Mouse (Mus musculus): ENCODE data around the gene Klhl5. TPM values are rescaled to one million over a fixed set of nuclear protein-coding genes. Genes with fewer than 3 reads are reported as not detected.
A peak's percentile ranks its signal among the peaks of the same experiment; 100 is the strongest.

Klhl5 gene
- total RNA-seq, 2 experiments from 2014 or later, result 40.9 to 45.3 TPM

- intact Hi-C loops (cut with DNase I), result loop anchor here (2.0 kb wide), 1 partner anchor 15 kb away; no protein-coding TSS in a partner anchor
- DNase-seq (ENCODE audit: low spot score in 2 of 2), result peak in 1 of 2 experiments; percentile 32
Observed at GRCm38 (mm10) chr5:65175918-65176484, 68.7 kb downstream of the Klhl5 start.

DNA sequence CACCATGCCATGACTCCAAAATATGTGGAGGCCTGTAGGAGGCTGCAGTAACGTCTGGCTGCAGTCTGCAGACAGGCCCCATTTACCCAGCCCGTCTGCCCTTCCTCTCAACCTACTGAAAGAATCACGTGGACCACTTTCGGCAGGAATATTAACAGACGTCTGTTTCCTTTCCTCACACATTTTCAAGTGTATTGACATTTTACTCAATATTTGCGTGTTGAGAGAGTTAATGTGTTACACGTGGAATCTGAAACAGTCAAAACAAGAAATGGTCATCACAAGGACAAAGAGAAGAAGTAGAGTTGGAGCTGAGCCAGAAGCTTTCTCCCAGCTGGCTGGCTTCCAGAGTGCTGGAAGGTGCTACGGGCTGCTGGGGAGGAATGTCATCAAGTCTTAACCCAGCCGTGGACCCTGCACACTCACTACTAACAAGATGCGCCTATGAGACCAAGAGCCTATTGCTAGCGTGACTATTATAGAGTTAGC, 69.7 kb downstream of the Klhl5 start:
- intact Hi-C loops (cut with DNase I), result loop anchor here (2.0 kb wide), 1 partner anchor 14 kb away; no protein-coding TSS in a partner anchor
- no peak for DNase-seq (ENCODE audit: low spot score in 2 of 2)

- DNase-seq (ENCODE audit: low spot score in 2 of 2), result peak in 1 of 2 experiments; percentile 44
- intact Hi-C loops (cut with DNase I), result no loop called here
Observed at GRCm38 (mm10) chr5:65178477-65178876, 71.1 kb downstream of the Klhl5 start.

GRCm38 (mm10) chr5:65181160-65181793, 73.9 kb downstream of the Klhl5 start:
- intact Hi-C loops (cut with DNase I), result no loop called here
- no peak for DNase-seq (ENCODE audit: low spot score in 2 of 2)

- DNase-seq (ENCODE audit: low spot score in 2 of 2), result no peak
- intact Hi-C loops (cut with DNase I), result no loop called here
Observed at GRCm38 (mm10) chr5:65181794-65182169, 74.4 kb downstream of the Klhl5 start.

DNA sequence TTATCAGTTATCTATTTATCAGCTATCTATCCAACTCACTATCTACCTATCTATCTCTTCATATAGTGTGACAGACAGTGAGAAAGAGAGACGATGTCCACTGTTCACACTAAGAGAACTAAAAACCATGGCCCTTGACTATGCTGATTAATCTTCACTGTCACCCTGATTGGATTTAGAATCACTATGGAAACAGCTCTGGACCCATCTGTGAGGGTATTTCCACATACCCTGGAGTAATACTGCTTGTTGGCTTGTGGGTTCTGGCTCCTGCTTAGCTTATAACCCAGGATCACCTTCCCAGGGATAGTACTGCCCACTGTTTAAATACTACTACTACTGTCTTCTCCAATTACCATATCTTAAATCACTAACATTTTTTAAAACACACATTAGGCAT, 74.9 kb downstream of the Klhl5 start:
- intact Hi-C loops (cut with DNase I), result no loop called here
- no peak for DNase-seq (ENCODE audit: low spot score in 2 of 2)

DNA sequence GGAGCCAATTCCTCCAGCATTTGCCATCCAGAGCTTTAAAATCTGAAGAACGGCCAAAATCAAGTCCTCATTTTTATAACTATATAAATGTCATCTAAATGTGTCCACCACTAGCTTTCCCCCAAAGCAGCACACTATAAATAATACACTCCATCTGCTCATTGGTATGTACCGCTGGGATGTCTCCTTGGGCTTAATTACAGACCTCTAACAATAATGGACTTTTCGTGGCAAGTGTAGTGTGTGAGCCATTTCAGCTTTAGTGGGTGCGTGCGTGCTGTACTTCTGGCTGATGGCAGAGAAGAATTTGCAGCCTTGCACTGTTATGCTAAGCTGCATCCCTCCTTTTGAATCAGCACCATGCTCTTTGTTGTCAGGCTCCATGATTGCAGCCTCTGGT, 84.3 kb downstream of the Klhl5 start:
- intact Hi-C loops (cut with DNase I), result loop anchor here (2.0 kb wide), 1 partner anchor 15 kb away; no protein-coding TSS in a partner anchor
- peak; percentile 19 to 80 for DNase-seq (ENCODE audit: low spot score in 2 of 2)

GRCm38 (mm10) chr5:65194441-65194840, 87.1 kb downstream of the Klhl5 start:
- intact Hi-C loops (cut with DNase I), result no loop called here
- DNase-seq (ENCODE audit: low spot score in 2 of 2), result peak; percentile 14 to 82

DNA sequence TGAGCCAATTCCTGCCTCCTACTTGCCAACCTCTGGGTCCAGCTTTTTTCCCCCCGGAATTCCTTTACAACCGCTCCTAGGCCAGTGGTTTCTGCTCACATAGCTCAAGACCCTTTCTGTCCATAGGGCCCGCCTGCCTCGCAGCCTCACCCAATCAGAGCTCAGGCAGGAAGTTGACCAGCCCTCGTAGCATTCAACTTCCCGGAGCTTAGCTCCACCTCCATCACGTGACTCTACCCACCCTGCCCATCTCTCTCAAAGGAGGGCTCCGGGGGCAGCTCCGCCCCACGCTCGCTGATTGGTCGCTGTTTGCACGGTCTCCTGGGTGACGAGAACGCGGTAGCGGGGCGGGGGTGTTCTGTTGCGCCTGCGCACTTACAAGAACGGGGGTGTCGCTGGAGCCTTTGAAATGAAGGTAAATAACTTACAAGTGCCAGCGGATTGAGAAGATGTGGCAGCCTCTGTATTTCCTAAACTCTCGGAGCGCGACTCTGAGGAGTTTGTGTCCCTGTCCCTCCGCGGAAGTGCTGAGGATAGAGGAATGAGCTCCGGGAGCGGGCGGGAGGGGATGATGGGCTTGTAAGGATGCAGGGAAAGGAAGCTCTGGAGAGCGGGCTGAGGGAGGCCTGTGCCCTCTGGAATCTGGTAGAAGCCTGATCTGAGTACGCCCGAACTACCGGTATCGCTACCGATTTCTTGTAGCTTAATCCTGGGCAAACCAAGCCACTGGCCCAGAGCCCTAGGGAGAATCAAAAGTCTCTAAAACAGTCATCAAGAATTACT, 92.2 kb downstream of the Klhl5 start, which contains the start of gene Wdr19:
TSS of gene Wdr19 (plus strand) at position 351 of the 783 bp plus-strand sequence.
- DNase-seq (ENCODE audit: low spot score in 2 of 2), result peak; percentile 98 to 100
- intact Hi-C loops (cut with DNase I), result loop anchor here (5.0 kb wide), 1 partner anchor 177 kb away; no protein-coding TSS in a partner anchor

GRCm38 (mm10) chr5:65204726-65205125, 97.4 kb downstream of the Klhl5 start:
- no peak for DNase-seq (ENCODE audit: low spot score in 2 of 2)
- intact Hi-C loops (cut with DNase I), result loop anchor here (5.0 kb wide), 1 partner anchor 72 kb away; no protein-coding TSS in a partner anchor

DNA sequence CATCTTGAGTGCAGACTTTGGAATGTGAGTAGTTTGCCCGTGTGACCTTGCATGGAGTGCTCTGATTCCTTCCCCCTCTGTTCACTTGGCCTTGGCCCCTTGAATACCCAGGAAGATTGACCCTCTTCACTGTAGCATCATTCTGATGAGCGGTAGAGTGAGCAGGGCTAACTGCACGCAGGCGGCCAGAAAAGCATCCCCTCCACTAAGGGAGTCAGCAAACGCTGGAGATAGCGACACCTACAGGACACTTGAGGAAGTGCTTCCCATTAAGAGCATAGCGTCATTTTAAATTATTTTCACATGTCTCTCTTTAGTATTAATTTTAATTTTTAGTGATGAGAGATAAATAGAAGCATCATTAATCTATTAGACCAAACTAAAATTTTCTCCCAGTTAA, 106.0 kb downstream of the Klhl5 start:
- peak in 1 of 2 experiments; percentile 24 for DNase-seq (ENCODE audit: low spot score in 2 of 2)
- intact Hi-C loops (cut with DNase I), result loop anchor here (2.0 to 10.0 kb wide), 2 partner anchors 211 to 329 kb away; no protein-coding TSS in a partner anchor

Other genes with a start within 250 kb of the Klhl5 start
- under 1 TPM; 0.39 to 0.46 TPM for gene Tlr1, start 174.0 kb upstream of the Klhl5 start, total RNA-seq (2021)
- gene Tlr6, start 147.4 kb upstream of the Klhl5 start, total RNA-seq (2021), result 1 to 10 TPM in 1 of 2 experiments, under 1 TPM in 1; 0.62 to 1.2 TPM
- gene Fam114a1, start 137.5 kb upstream of the Klhl5 start, total RNA-seq (2021), result 1 to 10 TPM; 5.0 to 6.1 TPM
- gene Tmem156, start 15.4 kb upstream of the Klhl5 start, total RNA-seq (2021), result under 1 TPM; 0.46 to 0.71 TPM
- 10 to 100 TPM; 15.9 to 19.7 TPM for gene Wdr19, start 92.2 kb downstream of the Klhl5 start, total RNA-seq (2021)
- gene Rfc1, start 228.1 kb downstream of the Klhl5 start, total RNA-seq (2021), result 10 to 100 TPM; 27.8 to 30.3 TPM
- under 1 TPM; 0.28 to 0.53 TPM for gene Klb, start 240.8 kb downstream of the Klhl5 start, total RNA-seq (2021)

Measured in left cerebral cortex, postnatal 25 days (tissue).